Mouse (Mus musculus) midbrain, embryonic 10.5 days (tissue): Measurements from ENCODE around the gene Coil. TPM values are rescaled to one million over a fixed set of nuclear protein-coding genes. Genes with fewer than 3 reads are reported as not detected.

ENCODE experiments used
- DNase-seq: peaks from one replicate; pipeline ENCODE4 v3.0.0-alpha.2; 2017; ENCODE audit warnings: low spot score
- H3K27ac ChIP-seq: fragments of 300-500 bp; sonication (generic); replicated peaks from 2 replicates; pipeline ENCODE4 v1.5.1; 2016; ENCODE audit warnings: mild to moderate bottlenecking
- H3K27me3 ChIP-seq: fragments of 300-500 bp; sonication (generic); 2 replicates; pipeline ENCODE4 v1.6.1; 2016; ENCODE audit warnings: low read depth, mild to moderate bottlenecking; ENCODE audit not compliant: poor library complexity, severe bottlenecking
- H3K36me3 ChIP-seq: fragments of 300-500 bp; sonication (generic); 2 replicates; pipeline ENCODE4 v1.6.1; 2016; ENCODE audit warnings: mild to moderate bottlenecking, moderate library complexity
- H3K4me1 ChIP-seq: fragments of 300-500 bp; sonication (generic); 2 replicates; pipeline ENCODE4 v1.6.1; 2016
- H3K4me3 ChIP-seq: fragments of 300-500 bp; sonication (generic); 2 replicates; pipeline ENCODE4 v1.5.1; 2016; ENCODE audit warnings: mild to moderate bottlenecking, moderate library complexity
- H3K9me3 ChIP-seq: fragments of 300-500 bp; sonication (generic); replicated peaks from 2 replicates; pipeline ENCODE4 v1.6.1; 2016; ENCODE audit warnings: mild to moderate bottlenecking
- whole genome bisulfite sequencing: fragments of 180-500 bp; shearing (Covaris S2); methylation state at CpG from one replicate; pipeline ENCODE4 v1.1.7; 2016; 5-methylcytosine and 5-hydroxymethylcytosine counted together
- polyA plus RNA-seq: library from polyadenylated mRNA; unstranded; fragments of >200 nt; fragmentation: Nextera tagmentation; extraction: Ambion mirVana; gene quantifications from 2 replicates; pipeline ENCODE4 v1.2.1, GENCODE M21; 2016

Gene Coil
- polyA plus RNA-seq, 1 experiment from 2014 or later, result 30.3 TPM

DNA sequence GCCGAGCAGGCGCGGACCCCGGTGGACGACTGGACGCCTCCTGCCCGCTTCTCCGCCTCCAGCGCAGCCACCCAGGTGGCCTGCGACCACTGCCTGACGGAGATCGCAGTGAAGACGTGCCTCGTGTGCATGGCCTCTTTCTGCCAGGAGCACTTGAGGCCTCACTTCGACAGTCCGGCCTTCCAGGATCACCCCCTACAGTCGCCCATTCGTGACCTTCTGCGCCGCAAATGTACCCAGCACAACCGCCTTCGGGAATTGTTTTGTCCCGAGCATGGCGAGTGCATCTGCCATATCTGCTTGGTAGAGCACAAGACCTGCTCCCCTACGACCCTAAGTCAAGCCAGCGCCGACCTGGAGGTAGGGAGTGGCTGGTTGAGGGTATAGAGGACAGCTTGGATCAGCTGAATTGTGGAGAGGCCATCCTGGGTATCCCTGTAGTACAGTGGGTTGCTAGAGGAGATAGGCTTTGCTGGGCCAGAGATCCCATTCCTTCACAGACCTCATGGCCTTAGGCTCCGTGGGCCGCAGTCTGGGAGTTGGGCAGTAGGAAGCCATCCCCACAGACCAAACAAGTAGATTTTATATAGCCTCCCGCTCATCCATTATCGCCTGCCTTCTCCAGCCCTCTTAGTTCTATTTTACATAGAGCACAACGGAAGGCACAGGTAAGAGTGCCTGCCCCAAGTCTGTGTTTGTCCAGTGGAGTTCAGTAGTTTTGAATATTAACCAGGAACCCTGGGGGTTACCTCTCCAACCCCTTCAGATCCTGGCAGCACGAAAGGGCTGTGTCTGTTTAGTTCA is 29.9 kb downstream of the Coil start:
- Histone ChIP-seq H3K27me3 (peaks cover 37% of the 10 kb centered on the region), H3K4me1 (peaks cover 22% of the 10 kb centered on the region), H3K4me3 (peak overlapping the region; percentile 52), H3K27ac (peak overlapping the region; percentile 46), H3K36me3 (no peaks in the 10 kb centered on the region), H3K9me3 (no peaks in the 10 kb centered on the region)
- 25% methylated on average over 33 of the region's 33 CpGs for WGBS
- no peak for DNase-seq

DNA sequence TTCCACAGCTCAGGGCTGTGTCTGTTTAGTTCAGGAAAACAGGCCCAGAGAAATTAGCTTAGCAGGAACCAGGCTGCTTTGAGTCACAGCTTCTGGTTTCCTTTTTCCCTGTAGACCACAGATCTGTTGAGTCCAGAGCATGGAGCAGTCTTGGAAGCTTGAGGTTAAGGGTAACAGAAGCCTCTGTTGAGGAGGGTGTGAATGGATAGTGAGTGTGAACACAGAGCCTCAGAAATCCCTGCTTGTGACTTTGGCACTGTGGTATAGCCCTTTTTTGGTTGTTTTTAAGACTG is 30.4 kb downstream of the Coil start:
- H3K27ac ChIP-seq, result no peak overlapping the region
- peaks cover 22% of the 10 kb centered on the region for H3K4me1 ChIP-seq
- DNase-seq, result no peak
- H3K27me3 ChIP-seq, result peaks cover 37% of the 10 kb centered on the region
- no peaks in the 10 kb centered on the region for H3K36me3 ChIP-seq
- H3K9me3 ChIP-seq, result no peaks in the 10 kb centered on the region
- 0 out of 2 replicates have a peak overlapping the region, but pooled peaks have one; percentile 52 for H3K4me3 ChIP-seq

DNA sequence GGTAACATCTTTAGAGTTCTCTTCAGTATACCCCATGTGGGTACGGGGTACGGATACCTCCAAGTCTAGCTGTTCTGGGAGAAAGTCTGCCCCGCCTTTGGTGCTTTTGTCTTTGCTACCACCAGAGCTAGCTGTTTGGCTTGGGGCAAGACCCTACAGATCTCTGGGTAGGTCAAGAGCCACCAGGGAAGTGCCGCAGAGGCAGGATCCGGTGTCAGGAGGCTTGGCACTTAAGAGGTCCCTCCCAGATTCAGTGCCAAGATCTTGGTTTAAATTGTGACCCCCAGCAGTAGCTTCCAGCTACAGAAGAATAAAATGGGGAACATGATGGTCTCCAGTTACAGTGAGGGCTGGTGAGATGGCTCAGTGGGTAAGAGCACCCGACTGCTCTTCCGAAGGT is 31.5 kb downstream of the Coil start:
- WGBS, result 97% methylated on average over 7 of the region's 7 CpGs
- no peak for DNase-seq
- peaks cover 22% of the 10 kb centered on the region for H3K4me1 ChIP-seq
- no peaks in the 10 kb centered on the region for H3K36me3 ChIP-seq
- peaks cover 37% of the 10 kb centered on the region for H3K27me3 ChIP-seq
- H3K27ac ChIP-seq, result no peak overlapping the region
- no peak overlapping the region for H3K4me3 ChIP-seq
- no peaks in the 10 kb centered on the region for H3K9me3 ChIP-seq

DNA sequence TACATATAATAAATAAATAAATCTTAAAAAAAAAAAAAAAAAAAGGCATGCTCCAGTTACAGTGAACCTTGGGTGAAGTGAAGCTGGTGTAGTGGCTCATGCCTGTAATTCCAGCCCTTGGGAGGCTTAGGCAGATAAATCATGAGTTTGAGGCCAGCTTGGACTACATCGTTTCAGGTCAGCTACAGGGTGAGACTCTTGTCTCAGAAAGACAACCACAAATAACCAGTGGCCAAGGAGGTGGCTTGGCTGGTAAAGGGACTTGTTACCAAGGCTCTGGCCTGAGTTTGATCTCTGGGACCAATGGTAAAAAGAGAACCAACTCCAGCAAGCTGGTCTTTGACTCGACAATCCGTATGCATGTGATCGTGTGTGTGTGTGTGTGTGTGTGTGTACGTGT is 32.0 kb downstream of the Coil start:
- Histone ChIP-seq H3K4me3 (no peak overlapping the region), H3K36me3 (no peaks in the 10 kb centered on the region), H3K4me1 (peaks cover 22% of the 10 kb centered on the region), H3K27me3 (peaks cover 37% of the 10 kb centered on the region), H3K9me3 (no peaks in the 10 kb centered on the region), H3K27ac (no peak overlapping the region)
- 95% methylated on average over 5 of the region's 5 CpGs for WGBS
- DNase-seq, result no peak

DNA sequence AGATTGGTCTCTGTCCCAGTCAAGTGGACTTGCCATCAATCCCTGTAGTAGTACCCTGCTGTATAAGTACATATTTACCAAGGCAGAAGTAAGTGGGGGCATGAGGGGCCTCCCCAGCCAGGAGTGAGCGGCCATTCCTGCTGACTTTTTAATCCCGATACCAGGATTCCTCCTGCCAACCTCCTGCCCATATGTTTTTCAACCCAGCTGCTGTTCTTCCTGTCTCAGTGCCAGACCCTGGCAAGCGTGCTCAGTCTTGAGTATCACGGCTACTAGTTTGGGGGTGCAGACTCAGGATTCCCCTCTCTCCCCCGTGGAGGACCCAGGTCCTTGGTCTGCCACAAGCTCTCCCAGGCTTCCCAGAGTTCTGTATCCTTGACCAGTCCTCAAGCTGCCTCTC is 32.6 kb downstream of the Coil start:
- Histone ChIP-seq H3K4me3 (no peak overlapping the region), H3K27ac (no peak overlapping the region), H3K9me3 (no peaks in the 10 kb centered on the region), H3K36me3 (no peaks in the 10 kb centered on the region), H3K4me1 (peaks cover 22% of the 10 kb centered on the region), H3K27me3 (peaks cover 37% of the 10 kb centered on the region)
- WGBS, result 86% methylated on average over 5 of the region's 5 CpGs
- no peak for DNase-seq

DNA sequence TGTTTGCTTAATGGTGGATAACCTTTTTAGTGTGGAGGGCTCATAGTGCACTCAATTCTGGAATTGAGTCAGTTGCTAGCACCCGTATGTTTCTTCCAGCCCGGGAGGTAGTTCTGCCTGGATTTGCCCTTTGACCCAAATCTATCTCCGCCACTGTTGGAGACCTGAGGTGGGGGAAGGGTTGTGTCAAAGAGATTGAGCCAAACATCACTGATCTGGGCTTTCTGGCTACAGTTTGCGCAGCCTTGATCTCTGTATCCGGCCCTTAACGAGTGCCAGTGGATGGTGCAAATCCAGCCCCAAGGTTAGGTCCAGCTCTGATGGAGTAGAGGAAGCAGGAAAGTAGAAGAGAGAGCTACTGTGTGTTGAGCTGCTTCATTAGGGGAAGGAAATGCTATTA is 33.0 kb downstream of the Coil start:
- Histone ChIP-seq H3K4me3 (no peak overlapping the region), H3K27me3 (peaks cover 33% of the 10 kb centered on the region), H3K27ac (no peak overlapping the region), H3K36me3 (no peaks in the 10 kb centered on the region), H3K9me3 (no peaks in the 10 kb centered on the region), H3K4me1 (peaks cover 22% of the 10 kb centered on the region)
- WGBS, result 69% methylated on average over 6 of the region's 6 CpGs
- no peak for DNase-seq

DNA sequence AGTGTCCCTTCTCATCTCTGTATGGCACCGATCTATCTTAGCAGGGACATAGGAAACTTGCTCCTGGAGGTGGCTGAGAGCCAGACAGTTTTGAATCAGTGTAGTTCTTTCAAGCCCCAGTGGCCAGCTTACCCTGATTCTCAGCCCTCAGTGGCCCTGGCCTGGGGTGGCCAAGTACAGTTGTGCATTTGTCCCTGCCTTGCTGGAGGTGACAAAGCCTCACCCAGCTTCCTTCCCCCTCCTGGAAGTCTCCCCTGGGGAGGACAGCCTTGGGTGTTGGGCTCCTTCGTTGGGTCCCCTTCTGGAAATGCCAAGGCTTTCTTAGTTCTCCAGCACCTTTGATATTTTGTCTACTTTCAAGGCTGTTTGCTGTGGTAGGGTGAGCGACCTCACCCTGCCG is 33.7 kb downstream of the Coil start:
- Histone ChIP-seq H3K36me3 (no peaks in the 10 kb centered on the region), H3K4me3 (no peak overlapping the region), H3K9me3 (no peaks in the 10 kb centered on the region), H3K27me3 (peaks cover 27% of the 10 kb centered on the region), H3K27ac (no peak overlapping the region), H3K4me1 (peaks cover 16% of the 10 kb centered on the region)
- 86% methylated on average over 4 of the region's 4 CpGs for WGBS
- no peak for DNase-seq

DNA sequence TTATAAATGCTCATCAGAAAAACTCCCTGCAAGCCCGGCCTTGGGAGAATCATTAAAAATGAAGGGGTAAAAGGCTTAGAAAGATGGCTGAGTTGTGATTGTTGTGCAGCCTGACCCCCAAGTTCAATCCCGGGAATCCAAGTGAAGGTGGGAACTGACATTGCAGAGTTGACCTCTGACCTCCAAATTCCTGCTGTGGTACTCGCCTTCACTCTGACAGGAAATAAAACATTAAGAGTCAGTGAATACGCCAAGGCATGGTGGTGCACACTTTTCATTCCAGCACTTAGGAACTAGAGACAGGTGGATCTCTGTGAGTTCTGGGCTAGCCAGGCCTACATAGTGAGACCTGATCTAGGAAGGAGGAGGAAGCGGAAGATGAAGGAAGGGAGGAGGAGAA is 35.4 kb downstream of the Coil start:
- H3K27ac ChIP-seq, result no peak overlapping the region
- H3K9me3 ChIP-seq, result no peaks in the 10 kb centered on the region
- 78% methylated on average over 5 of the region's 5 CpGs for WGBS
- peaks cover 6% of the 10 kb centered on the region; the same call in 1 of the 2 replicates for H3K4me1 ChIP-seq
- no peak for DNase-seq
- H3K4me3 ChIP-seq, result no peak overlapping the region
- H3K27me3 ChIP-seq, result peaks cover 9% of the 10 kb centered on the region
- H3K36me3 ChIP-seq, result no peaks in the 10 kb centered on the region

DNA sequence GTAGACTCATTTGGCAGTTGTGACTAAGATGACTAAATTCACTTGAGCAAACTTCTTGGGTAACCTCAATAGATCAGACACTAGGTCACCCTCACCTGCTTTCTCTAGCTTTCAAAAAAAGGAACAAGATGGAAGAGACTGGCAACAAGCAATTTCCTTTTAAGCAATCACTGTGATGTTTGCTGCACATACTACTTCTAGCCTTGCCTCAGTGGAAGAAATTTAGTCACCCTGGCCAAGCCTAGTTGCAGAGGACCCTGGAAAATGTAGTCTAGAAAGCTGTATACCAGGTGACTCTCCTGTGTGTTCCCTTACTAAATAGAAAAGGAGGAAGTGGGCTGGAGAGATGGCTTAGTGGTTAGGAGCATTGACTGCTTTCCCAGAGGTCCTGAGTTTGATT is 36.4 kb downstream of the Coil start:
- Histone ChIP-seq H3K36me3 (no peaks in the 10 kb centered on the region), H3K9me3 (no peaks in the 10 kb centered on the region), H3K27me3 (peaks cover 2% of the 10 kb centered on the region; the same call in 1 of the 2 replicates), H3K27ac (no peak overlapping the region), H3K4me3 (no peak overlapping the region), H3K4me1 (peaks cover 6% of the 10 kb centered on the region; the same call in 1 of the 2 replicates)
- no peak for DNase-seq

DNA sequence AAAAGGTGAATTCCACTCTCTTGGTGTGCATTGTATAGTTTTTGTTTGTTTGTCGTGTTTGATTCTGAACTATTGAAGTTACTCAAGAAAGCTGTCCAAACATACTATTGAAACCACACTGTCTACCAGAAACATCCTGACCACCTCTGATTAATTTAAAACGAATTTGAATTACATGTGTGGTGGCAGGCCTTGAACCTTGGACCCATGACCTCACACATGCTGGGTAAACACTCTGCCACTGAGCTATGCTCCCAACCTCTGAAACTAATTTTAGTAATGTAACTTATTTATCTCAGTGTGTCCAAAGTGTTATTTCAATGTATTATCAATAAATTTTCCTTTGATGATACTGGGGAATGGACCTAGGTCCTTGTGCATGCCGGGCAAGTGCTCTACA is 37.5 kb downstream of the Coil start:
- no peaks in the 10 kb centered on the region for H3K9me3 ChIP-seq
- DNase-seq, result no peak
- no peaks in the 10 kb centered on the region for H3K36me3 ChIP-seq
- 91% methylated on average over 3 of the region's 3 CpGs for WGBS
- H3K4me1 ChIP-seq, result peaks cover 6% of the 10 kb centered on the region; the same call in 1 of the 2 replicates
- no peaks in the 10 kb centered on the region for H3K27me3 ChIP-seq
- H3K27ac ChIP-seq, result no peak overlapping the region
- no peak overlapping the region for H3K4me3 ChIP-seq

DNA sequence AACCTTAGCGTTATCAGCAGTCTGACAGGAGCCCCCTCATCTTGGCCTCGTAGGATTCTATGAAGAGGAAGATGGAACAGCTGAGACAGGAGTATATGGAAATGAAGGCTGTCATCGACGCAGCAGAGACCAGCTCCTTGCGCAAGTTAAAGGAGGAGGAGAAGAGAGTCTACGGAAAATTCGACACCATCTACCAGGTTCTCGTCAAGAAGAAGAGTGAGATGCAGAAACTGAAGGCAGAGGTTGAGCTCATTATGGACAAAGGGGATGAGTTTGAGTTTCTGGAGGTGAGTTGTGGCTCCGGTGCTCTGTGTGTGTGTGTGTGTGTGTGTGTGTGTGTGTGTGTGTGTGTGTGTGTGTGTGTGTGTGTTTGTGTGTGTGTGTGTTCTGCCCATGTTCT is 39.0 kb downstream of the Coil start:
- Histone ChIP-seq H3K9me3 (no peaks in the 10 kb centered on the region), H3K4me1 (no peaks in the 10 kb centered on the region), H3K27me3 (no peaks in the 10 kb centered on the region), H3K4me3 (no peak overlapping the region), H3K36me3 (no peaks in the 10 kb centered on the region), H3K27ac (no peak overlapping the region)
- DNase-seq, result no peak
- WGBS, result 93% methylated on average over 9 of the region's 9 CpGs

DNA sequence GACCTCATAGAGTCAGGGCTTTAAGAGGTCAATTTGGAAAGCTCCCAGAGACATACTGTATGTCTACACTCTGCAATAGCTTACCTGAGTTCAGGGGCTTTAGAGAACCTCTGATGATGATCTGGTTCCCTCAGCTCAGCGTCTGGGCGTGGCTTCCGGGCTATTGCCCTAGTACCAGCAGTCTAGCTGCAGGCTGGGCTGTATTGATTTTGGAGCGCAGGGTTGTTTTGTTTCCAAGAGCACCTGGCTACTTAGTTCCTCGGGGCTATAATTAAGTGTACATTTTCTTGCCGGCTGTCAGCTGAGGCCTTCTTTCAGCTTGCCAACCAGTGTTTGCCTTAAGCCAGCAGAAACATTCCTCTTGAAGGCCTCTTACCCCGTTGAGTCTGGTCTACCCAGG is 39.4 kb downstream of the Coil start:
- Histone ChIP-seq H3K9me3 (no peaks in the 10 kb centered on the region), H3K4me1 (no peaks in the 10 kb centered on the region), H3K4me3 (no peak overlapping the region), H3K27ac (no peak overlapping the region), H3K27me3 (no peaks in the 10 kb centered on the region), H3K36me3 (no peaks in the 10 kb centered on the region)
- DNase-seq, result no peak
- WGBS, result 84% methylated on average over 7 of the region's 7 CpGs

DNA sequence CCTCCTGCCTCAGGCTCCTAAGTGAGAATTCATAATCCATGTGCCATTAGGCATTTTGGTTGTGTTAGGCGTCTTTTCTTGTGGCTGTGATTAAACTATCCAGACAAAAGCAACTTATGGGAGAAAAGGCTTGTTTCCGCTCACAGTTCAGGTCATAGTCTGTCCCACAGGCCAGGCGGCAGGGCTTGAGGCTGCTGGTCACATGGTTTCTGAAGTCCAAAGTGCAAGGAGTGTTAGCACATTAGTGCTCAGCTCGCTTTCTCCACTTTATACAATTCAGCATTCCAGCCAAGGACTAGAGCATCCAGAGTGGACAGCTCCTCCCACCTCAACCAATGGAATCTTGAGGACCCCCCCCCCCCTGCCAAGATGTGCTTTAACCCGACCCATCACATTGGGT is 42.2 kb downstream of the Coil start:
- Histone ChIP-seq H3K9me3 (no peaks in the 10 kb centered on the region), H3K4me1 (no peaks in the 10 kb centered on the region), H3K27ac (no peak overlapping the region), H3K27me3 (no peaks in the 10 kb centered on the region), H3K4me3 (no peak overlapping the region), H3K36me3 (no peaks in the 10 kb centered on the region)
- 87% methylated on average over 5 of the region's 5 CpGs for WGBS
- no peak for DNase-seq
